Mouse (Mus musculus): ENCODE results near the gene Cfap300.

Gene Cfap300

DNA sequence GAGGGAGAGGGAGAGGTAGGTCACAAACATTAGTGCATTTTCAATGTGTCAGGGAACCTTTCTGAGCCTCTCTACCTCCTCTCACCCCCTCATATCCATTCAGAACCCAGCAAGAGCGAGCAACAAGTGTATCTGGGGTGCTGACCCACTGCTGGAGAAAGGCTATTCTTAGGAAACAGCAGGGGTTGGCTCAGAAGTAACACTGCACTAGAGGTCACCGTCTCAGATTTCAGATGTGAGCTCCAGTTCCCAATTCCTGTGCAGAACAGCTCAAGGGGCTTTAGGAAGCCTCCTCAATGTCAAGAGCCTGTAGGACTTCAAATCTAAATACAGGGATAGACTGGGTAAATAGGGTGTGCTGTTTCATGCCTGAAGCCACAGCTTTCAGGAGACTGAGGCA lies 59.0 kb downstream of the Cfap300 start:
- DNase-seq (ENCODE audit: low spot score) = no peak

DNA sequence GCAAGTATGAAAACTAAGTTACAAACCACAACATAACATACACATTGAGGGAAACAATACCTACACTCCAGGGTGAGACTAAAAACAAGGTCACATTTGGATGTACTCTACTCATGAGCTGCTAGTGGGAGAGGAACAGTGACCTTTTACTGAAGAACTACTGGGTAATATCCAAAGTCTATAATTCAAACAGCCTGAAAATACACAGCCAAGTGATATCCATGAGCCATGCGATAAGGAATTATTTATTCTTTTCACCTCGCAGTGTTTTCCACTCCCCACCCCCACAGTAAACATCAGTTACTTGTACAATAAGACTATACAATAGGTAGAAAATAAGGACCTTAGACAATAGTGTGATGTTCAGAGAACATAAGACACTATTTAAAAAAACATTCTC lies 62.5 kb downstream of the Cfap300 start:
- DNase-seq (ENCODE audit: low spot score) = no peak

DNA sequence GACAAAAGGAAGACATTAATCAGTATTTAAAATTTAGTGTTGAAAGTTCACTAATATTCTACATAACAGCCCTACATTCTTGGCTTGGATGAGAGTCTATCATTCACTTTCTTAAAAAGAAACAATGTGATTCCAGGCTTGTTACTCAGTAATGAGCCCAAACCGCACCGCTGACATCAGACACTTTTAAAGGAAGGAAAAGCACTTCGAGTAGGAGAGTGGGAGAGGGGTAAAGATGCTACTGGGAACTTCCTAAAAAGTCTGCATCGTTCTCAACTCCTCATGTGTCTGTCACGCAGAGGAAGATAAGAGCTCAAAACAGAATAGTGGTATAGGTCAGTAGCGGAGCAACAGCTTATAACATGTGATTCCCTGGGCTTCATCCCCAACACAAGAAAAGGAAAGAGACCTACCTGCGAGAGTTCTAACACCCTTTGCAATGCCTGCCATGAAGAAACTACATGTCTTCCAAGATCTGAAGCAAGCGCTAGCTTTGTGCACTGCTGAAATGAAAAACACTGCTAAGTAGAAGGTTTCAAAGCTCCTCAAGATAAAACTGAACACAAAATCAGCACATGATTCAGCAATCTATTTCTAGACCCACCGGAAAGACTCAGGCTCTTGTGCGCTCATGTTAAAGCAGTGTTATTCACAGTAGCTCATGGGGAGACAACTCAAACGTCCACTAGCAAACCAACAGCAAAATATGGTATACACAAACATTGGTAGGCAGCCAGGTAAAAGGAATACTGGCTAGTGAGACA lies 63.3 kb downstream of the Cfap300 start:
- DNase-seq (ENCODE audit: low spot score) = no peak

DNA sequence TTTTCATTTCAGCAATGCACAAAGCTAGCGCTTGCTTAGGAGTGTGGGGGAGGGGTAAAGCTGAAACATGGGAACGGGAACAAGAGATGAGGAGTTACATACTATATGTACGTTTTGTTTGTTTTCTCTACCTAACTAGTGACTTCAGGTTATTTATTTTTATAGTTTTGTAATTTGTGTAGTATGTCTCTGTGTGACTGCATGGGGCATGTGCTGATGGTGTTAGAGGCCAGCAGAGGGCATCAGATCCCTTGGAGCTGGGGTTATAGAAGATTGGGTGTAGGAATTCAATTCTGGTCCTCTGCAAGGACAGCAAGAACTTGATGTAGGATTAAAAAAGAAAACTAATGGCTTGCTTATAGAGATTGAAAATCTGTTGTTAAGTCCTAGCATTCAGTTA lies 64.1 kb downstream of the Cfap300 start:
- DNase-seq (ENCODE audit: low spot score) = no peak

DNA sequence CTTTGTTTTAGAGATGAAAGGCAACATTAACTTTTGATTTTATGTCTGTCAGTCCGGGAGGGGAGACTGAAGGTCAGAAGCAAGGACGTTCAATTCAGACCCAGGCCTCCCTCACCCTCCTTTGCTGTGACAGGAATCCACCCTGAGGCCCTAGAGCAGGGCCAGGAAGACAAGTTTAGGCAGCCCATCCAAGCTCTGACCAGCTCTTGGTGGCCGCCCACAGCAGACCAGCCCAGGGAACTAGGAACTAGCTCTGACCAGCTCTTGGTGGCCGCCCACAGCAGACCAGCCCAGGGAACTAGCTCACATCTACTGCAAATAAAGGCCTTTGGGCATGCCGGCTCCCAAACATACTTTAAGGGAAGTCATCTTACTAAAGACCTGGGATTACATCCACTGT lies 65.0 kb downstream of the Cfap300 start:
- no peak for DNase-seq (ENCODE audit: low spot score)

DNA sequence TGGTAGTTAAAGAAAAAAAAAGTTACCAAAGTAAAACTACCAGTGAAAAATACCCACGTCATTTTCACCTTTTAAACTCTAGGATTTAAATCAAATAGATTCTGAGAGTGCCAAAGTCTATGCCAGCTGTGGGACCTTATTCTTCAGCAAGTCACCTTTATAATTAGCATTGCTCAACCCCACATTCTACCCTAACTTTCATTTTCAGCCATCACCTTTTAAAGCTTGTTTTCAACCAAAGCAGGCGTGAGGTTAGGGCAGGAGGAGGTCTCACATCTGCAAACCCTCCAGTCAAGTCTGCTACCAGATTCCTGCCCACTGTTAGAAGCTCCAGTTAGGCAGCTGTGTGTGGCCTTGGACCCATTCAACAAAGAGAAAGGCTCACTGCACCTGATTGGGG lies 70.6 kb downstream of the Cfap300 start:
- no peak for DNase-seq (ENCODE audit: low spot score)
